Mouse (Mus musculus): ENCODE measurements around the gene Pus3. TPM values are rescaled to one million over a fixed set of nuclear protein-coding genes. Genes with fewer than 3 reads are reported as not detected.

The Pus3 gene
- polyA plus RNA-seq (2016; fragmentation: Nextera tagmentation; extraction: Ambion mirVana), result 17.2 and 17.6 TPM in 2 replicates

- peak within 1 kb of the TSS; percentile 60 for H3K9ac ChIP-seq
- peaks cover 13% of the 10 kb centered on the region for H3K4me1 ChIP-seq
- 1% methylated on average over 59 of the region's 59 CpGs for WGBS
- H3K9me3 ChIP-seq, result no peaks in the 10 kb centered on the region
- H3K27ac ChIP-seq, result peak within 1 kb of the TSS; percentile 74
- peak within 1 kb of the TSS; percentile 68 for H3K4me3 ChIP-seq
- H3K27me3 ChIP-seq (replicated peaks), result no peaks in the 10 kb centered on the region
- peak; percentile 83 for ATAC-seq (ENCODE audit: low FRiP score, low read depth)
- H3K4me2 ChIP-seq (replicated peaks), result peak within 1 kb of the TSS; percentile 92
- peaks cover 15% of the 10 kb centered on the region for H3K36me3 ChIP-seq
These were observed at the start of gene Pus3, which contains the start of gene Ddx25 for GRCm38 (mm10) chr9:35558257-35559008. Gene Pus3 (plus strand): TSS chr9:35558595. Gene Ddx25 (minus strand): TSS chr9:35558528.

DNA sequence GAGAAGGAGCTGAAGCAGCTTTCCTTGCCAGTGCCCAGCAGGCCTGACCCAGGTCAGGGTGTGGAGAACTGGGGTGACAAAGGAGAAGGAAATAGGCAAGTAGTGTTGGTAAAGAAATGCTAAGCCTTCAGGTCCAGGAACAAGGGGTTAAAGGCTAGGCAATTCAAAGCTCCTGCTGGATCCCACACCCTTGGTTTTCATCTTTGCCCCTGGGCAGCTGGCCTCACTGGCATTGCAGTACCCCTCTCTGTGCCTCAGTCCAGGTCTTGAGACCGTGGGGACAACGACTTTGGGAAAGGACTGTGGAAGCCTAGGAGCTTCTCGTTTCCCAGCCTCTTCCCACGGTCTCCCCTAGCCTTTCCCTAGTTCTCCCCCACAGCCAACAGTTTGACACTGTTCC is 44.5 kb upstream of the Pus3 start:
- Histone ChIP-seq H3K4me1 (no peaks in the 10 kb centered on the region), H3K9me3 (no peaks in the 10 kb centered on the region), H3K36me3 (no peaks in the 10 kb centered on the region), H3K27me3 (replicated peaks) (no peaks in the 10 kb centered on the region), H3K9ac (no peak overlapping the region), H3K4me3 (no peak overlapping the region), H3K27ac (no peak overlapping the region), H3K4me2 (replicated peaks) (no peak overlapping the region)
- 84% methylated on average over 4 of the region's 4 CpGs for WGBS
- no peak for ATAC-seq (ENCODE audit: low FRiP score, low read depth)

GRCm38 (mm10) chr9:35516182-35516581 is 42.2 kb upstream of the Pus3 start:
- WGBS, result 89% methylated on average over 5 of the region's 5 CpGs
- H3K27ac ChIP-seq, result no peak overlapping the region
- no peaks in the 10 kb centered on the region for H3K4me1 ChIP-seq
- no peak overlapping the region for H3K4me3 ChIP-seq
- no peak for ATAC-seq (ENCODE audit: low FRiP score, low read depth)
- no peak overlapping the region for H3K4me2 ChIP-seq (replicated peaks)
- no peaks in the 10 kb centered on the region for H3K36me3 ChIP-seq
- no peaks in the 10 kb centered on the region for H3K9me3 ChIP-seq
- H3K9ac ChIP-seq, result no peak overlapping the region
- H3K27me3 ChIP-seq (replicated peaks), result no peaks in the 10 kb centered on the region

DNA sequence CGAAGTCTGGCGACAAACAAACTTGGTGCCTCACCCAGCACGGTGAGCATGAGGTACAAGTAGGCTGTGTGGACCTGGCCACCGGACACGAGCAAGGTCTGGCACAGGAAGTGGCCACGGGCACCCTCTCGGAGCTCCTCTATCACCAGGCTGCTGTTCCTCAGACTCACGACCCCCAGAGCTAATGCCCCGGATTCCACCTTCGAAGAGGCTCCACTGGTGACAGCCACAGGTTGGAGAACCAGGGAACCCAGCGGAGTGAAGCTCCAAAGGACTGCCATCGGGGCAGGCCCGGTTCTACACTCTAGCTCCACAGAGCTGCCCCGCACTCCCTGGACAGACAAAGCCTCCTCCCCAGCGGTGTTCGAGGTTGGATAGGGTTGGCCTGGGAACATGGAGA is 41.7 kb upstream of the Pus3 start:
- 92% methylated on average over 16 of the region's 16 CpGs for WGBS
- H3K4me2 ChIP-seq (replicated peaks), result no peak overlapping the region
- ATAC-seq (ENCODE audit: low FRiP score, low read depth), result no peak
- no peaks in the 10 kb centered on the region for H3K4me1 ChIP-seq
- no peak overlapping the region for H3K27ac ChIP-seq
- H3K36me3 ChIP-seq, result no peaks in the 10 kb centered on the region
- no peaks in the 10 kb centered on the region for H3K27me3 ChIP-seq (replicated peaks)
- H3K9ac ChIP-seq, result no peak overlapping the region
- H3K9me3 ChIP-seq, result no peaks in the 10 kb centered on the region
- H3K4me3 ChIP-seq, result no peak overlapping the region

- no peak within 1 kb of the TSS for H3K4me3 ChIP-seq
- 0 out of 2 replicates have a peak, but pooled peaks cover under 1% of the 10 kb centered on the region for H3K4me1 ChIP-seq
- ATAC-seq (ENCODE audit: low FRiP score, low read depth), result no peak
- no peaks in the 10 kb centered on the region for H3K36me3 ChIP-seq
- no peak within 1 kb of the TSS for H3K27ac ChIP-seq
- no peaks in the 10 kb centered on the region for H3K9me3 ChIP-seq
- H3K9ac ChIP-seq, result no peak within 1 kb of the TSS
- H3K4me2 ChIP-seq (replicated peaks), result no peak within 1 kb of the TSS
- no peaks in the 10 kb centered on the region; the same call in 1 of the 2 replicates for H3K27me3 ChIP-seq (replicated peaks)
- 79% methylated on average over 3 of the region's 3 CpGs for WGBS
These were observed 40.2 kb upstream of the Pus3 start, which contains the start of gene Gm1113 for GRCm38 (mm10) chr9:35518169-35518568. Gene Gm1113 (minus strand): TSS chr9:35518269.

DNA sequence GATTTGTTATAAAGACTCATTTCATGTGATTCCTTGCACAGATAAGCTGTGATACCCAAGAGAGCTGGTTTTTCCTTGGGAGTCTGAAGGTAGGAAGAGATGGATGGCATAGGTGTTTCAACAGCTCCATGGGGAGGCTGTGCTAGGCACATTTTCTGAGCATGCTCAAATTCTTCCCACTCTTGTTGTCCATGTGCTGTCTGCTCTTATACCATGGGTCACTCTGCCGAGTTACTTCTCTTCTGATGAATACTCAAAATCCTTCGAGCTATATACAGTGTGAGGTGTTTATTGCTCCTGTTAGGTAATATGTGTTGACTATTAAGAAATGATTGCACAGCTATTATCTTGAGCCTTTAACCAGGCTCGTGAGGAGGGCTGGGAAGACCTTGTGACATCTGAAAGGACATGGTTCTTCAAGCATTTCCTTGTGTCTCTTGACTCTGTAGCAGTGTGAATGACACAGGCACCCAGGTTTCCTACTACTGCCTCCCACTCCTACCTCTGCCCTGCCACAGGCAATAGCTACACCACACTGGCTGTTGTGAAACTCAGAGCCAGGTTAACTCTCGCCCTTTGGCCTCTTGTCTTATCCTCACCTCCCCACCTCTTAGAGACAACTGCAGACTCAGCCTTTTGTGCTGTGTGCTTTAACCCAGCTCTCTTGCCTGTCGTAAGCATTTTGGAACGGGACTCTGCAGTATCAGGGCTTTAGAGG is 37.6 kb upstream of the Pus3 start:
- H3K36me3 ChIP-seq, result no peaks in the 10 kb centered on the region
- H3K27ac ChIP-seq, result no peak overlapping the region
- no peak overlapping the region for H3K9ac ChIP-seq
- H3K4me2 ChIP-seq (replicated peaks), result no peak overlapping the region
- no peak for ATAC-seq (ENCODE audit: low FRiP score, low read depth)
- no peaks in the 10 kb centered on the region for H3K9me3 ChIP-seq
- WGBS, result 85% methylated on average over 6 of the region's 6 CpGs
- H3K4me3 ChIP-seq, result no peak overlapping the region
- peaks cover 10% of the 10 kb centered on the region for H3K4me1 ChIP-seq
- H3K27me3 ChIP-seq (replicated peaks), result no peaks in the 10 kb centered on the region; the same call in 1 of the 2 replicates

- H3K9ac ChIP-seq, result no peak overlapping the region
- no peak overlapping the region for H3K4me3 ChIP-seq
- WGBS, result 83% methylated on average over 2 of the region's 2 CpGs
- H3K9me3 ChIP-seq, result no peaks in the 10 kb centered on the region
- H3K36me3 ChIP-seq, result no peaks in the 10 kb centered on the region
- no peak for ATAC-seq (ENCODE audit: low FRiP score, low read depth)
- H3K4me2 ChIP-seq (replicated peaks), result no peak overlapping the region
- H3K4me1 ChIP-seq, result peaks cover 10% of the 10 kb centered on the region
- H3K27ac ChIP-seq, result no peak overlapping the region
- H3K27me3 ChIP-seq (replicated peaks), result no peaks in the 10 kb centered on the region; the same call in 1 of the 2 replicates
These were observed 36.2 kb upstream of the Pus3 start for GRCm38 (mm10) chr9:35522241-35522640.

DNA sequence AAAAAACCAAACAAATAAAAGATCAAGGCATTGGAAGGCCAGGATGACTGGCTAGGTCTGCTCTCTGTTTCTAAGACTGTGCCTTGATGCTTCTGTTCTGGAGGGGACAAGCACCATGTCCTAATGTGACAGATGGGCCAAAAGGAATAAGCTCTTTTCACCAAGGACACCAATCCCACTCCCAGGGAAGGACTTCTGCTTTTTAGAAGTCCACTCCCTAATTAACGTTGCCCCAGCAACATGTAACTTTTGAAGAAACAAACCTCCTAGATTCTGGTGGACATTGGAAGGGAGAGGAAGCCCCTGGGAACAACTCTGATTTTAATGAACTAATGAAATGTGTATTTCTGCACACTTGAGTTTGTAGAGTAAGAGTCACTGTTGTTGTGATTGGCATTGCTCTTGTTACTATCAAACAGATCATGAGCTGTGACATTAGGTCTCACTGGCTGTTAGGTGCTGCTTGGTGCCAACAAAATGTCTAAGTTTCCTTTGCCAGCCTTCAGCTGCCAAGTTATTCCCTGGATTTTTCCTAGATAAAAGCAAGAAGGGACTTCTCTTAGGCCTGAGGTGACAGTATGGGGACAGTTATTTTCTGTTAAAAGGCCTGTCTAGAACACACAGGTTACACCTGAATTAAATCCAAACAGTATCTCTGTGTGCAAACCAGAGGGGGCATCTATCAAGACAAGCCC is 35.4 kb upstream of the Pus3 start:
- no peak overlapping the region for H3K4me3 ChIP-seq
- no peaks in the 10 kb centered on the region for H3K9me3 ChIP-seq
- no peak overlapping the region for H3K4me2 ChIP-seq (replicated peaks)
- no peak overlapping the region for H3K27ac ChIP-seq
- peaks cover 10% of the 10 kb centered on the region for H3K4me1 ChIP-seq
- no peaks in the 10 kb centered on the region for H3K36me3 ChIP-seq
- WGBS, result 65% methylated on average over 1 of the region's 1 CpGs
- no peak overlapping the region for H3K9ac ChIP-seq
- ATAC-seq (ENCODE audit: low FRiP score, low read depth), result no peak
- H3K27me3 ChIP-seq (replicated peaks), result no peaks in the 10 kb centered on the region; the same call in 1 of the 2 replicates

DNA sequence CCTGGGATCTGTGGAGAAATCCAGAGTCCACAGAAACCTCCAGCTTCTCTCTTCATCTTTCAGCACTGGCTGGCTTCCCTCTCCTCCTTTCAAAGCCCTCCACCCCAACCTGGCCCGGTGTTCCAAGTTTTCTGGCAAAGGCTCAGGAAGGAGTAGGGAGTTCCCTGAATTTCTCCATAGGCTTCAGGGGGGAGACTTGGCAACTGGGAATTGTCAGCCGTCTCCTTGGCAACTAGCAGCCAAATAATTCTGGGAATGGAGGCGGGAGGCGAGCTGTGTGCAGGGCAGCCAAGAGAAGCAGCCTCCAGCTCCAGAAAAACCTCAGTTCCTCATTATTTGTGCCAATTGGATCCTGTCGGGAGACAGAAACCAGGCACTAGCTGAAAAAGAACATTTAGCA is 34.9 kb upstream of the Pus3 start:
- no peaks in the 10 kb centered on the region for H3K36me3 ChIP-seq
- H3K27ac ChIP-seq, result no peak overlapping the region
- H3K27me3 ChIP-seq (replicated peaks), result no peaks in the 10 kb centered on the region; the same call in 1 of the 2 replicates
- no peaks in the 10 kb centered on the region for H3K9me3 ChIP-seq
- H3K4me1 ChIP-seq, result peaks cover 10% of the 10 kb centered on the region
- H3K4me2 ChIP-seq (replicated peaks), result no peak overlapping the region
- ATAC-seq (ENCODE audit: low FRiP score, low read depth), result peak; percentile 41
- H3K9ac ChIP-seq, result no peak overlapping the region
- 24% methylated on average over 5 of the region's 5 CpGs for WGBS
- no peak overlapping the region for H3K4me3 ChIP-seq

DNA sequence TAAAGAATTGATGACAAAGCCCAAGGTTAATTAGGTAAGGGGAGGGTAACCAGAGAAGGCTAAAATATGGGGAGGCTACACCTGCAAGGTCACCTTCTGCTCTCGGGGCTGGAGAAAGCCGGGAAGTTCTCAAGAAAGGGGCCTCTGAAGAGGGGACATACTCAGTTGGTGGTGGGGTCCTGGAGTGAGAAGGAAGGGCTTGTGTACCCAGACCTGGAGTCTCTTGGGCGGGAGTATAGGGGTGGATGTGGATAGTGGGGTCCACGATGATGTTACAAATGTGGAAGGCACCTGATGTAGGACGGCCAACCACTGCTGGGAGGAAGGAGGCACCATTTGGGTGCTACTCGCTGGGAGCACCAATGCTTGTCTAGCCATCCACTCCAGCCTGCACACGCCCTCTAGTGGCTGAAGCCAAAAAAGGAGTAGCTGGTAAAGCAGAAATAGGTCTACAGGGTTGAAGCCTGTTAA is 34.4 kb upstream of the Pus3 start:
- H3K27me3 ChIP-seq (replicated peaks), result no peaks in the 10 kb centered on the region; the same call in 1 of the 2 replicates
- no peak overlapping the region for H3K9ac ChIP-seq
- no peaks in the 10 kb centered on the region for H3K36me3 ChIP-seq
- H3K9me3 ChIP-seq, result no peaks in the 10 kb centered on the region
- peaks cover 10% of the 10 kb centered on the region for H3K4me1 ChIP-seq
- WGBS, result 28% methylated on average over 7 of the region's 7 CpGs
- no peak overlapping the region for H3K27ac ChIP-seq
- H3K4me2 ChIP-seq (replicated peaks), result no peak overlapping the region
- peak; percentile 82 for ATAC-seq (ENCODE audit: low FRiP score, low read depth)
- H3K4me3 ChIP-seq, result no peak overlapping the region

DNA sequence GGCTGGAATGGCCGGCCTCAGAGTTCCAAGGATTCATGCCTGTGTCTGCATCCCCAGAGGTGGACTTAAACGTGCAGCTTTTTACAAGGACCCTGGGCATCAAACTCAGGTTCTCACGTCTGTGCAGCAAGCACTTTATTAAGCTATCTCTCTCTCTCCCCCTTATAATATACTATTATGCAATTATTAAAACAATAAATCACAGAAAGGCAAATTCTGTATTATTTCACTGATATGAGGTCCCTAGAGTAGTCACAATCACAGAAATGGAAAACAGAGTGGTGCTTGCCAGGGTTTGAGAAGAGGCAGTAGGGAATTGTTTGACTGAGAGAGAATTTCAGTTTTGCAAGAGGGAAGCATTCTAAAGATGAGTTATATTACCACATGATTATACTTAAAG is 29.3 kb upstream of the Pus3 start:
- Histone ChIP-seq H3K4me1 (peaks cover 5% of the 10 kb centered on the region), H3K36me3 (no peaks in the 10 kb centered on the region), H3K4me2 (replicated peaks) (no peak overlapping the region), H3K9ac (no peak overlapping the region), H3K4me3 (no peak overlapping the region), H3K27me3 (replicated peaks) (no peaks in the 10 kb centered on the region; the same call in 1 of the 2 replicates), H3K27ac (no peak overlapping the region), H3K9me3 (no peaks in the 10 kb centered on the region)
- 64% methylated on average over 3 of the region's 3 CpGs for WGBS
- no peak for ATAC-seq (ENCODE audit: low FRiP score, low read depth)

GRCm38 (mm10) chr9:35529796-35530195 is 28.6 kb upstream of the Pus3 start:
- no peak overlapping the region for H3K4me2 ChIP-seq (replicated peaks)
- H3K36me3 ChIP-seq, result no peaks in the 10 kb centered on the region
- no peak for ATAC-seq (ENCODE audit: low FRiP score, low read depth)
- no peaks in the 10 kb centered on the region for H3K9me3 ChIP-seq
- no peak overlapping the region for H3K9ac ChIP-seq
- H3K27ac ChIP-seq, result no peak overlapping the region
- 27% methylated on average over 1 of the region's 1 CpGs for WGBS
- peaks cover 5% of the 10 kb centered on the region; the same call in 1 of the 2 replicates for H3K4me1 ChIP-seq
- no peak overlapping the region for H3K4me3 ChIP-seq
- no peaks in the 10 kb centered on the region; the same call in 1 of the 2 replicates for H3K27me3 ChIP-seq (replicated peaks)

Data from neural tube, embryonic 12.5 days (tissue).